Mouse (Mus musculus): ENCODE results near the gene 1500011B03Rik.

The 1500011B03Rik gene

GRCm38 (mm10) chr5:114783405-114784163, 39.7 kb downstream of the 1500011B03Rik start:
- no peak for DNase-seq (ENCODE audit: low spot score in 2 of 2)

- no peak for DNase-seq (ENCODE audit: low spot score in 2 of 2)
Measured at GRCm38 (mm10) chr5:114782991-114783390, 40.3 kb downstream of the 1500011B03Rik start.

GRCm38 (mm10) chr5:114780912-114781311, 42.4 kb downstream of the 1500011B03Rik start:
- no peak for DNase-seq (ENCODE audit: low spot score in 2 of 2)

GRCm38 (mm10) chr5:114779956-114780489, 43.2 kb downstream of the 1500011B03Rik start:
- no peak for DNase-seq (ENCODE audit: low spot score in 2 of 2)

- no peak for DNase-seq (ENCODE audit: low spot score in 2 of 2)
Measured at GRCm38 (mm10) chr5:114776174-114776573, 47.1 kb downstream of the 1500011B03Rik start.

GRCm38 (mm10) chr5:114775056-114775979, 48.0 kb downstream of the 1500011B03Rik start, which contains the start of gene Git2:
Gene Git2 (minus strand): TSS chr5:114775517.
- no peak for DNase-seq (ENCODE audit: low spot score in 2 of 2)

- DNase-seq (ENCODE audit: low spot score in 2 of 2) = peak; percentile 92 to 93
Measured at GRCm38 (mm10) chr5:114774403-114775051, 48.7 kb downstream of the 1500011B03Rik start, which contains the start of gene Ankrd13a. Gene Ankrd13a (plus strand): TSS chr5:114774677.

- peak; percentile 21 to 50 for DNase-seq (ENCODE audit: low spot score in 2 of 2)
Measured at GRCm38 (mm10) chr5:114773780-114774179, 49.5 kb downstream of the 1500011B03Rik start.

GRCm38 (mm10) chr5:114773211-114773710, 50.0 kb downstream of the 1500011B03Rik start:
- peak; percentile 95 to 96 for DNase-seq (ENCODE audit: low spot score in 2 of 2)

- DNase-seq (ENCODE audit: low spot score in 2 of 2) = peak in 1 of 2 experiments; percentile 25
Measured at GRCm38 (mm10) chr5:114772456-114773203, 50.6 kb downstream of the 1500011B03Rik start.

GRCm38 (mm10) chr5:114771796-114772195, 51.5 kb downstream of the 1500011B03Rik start:
- no peak for DNase-seq (ENCODE audit: low spot score in 2 of 2)

GRCm38 (mm10) chr5:114769786-114770185, 53.5 kb downstream of the 1500011B03Rik start:
- no peak for DNase-seq (ENCODE audit: low spot score in 2 of 2)

GRCm38 (mm10) chr5:114767185-114767584, 56.1 kb downstream of the 1500011B03Rik start:
- no peak for DNase-seq (ENCODE audit: low spot score in 2 of 2)

GRCm38 (mm10) chr5:114766686-114767085, 56.6 kb downstream of the 1500011B03Rik start:
- DNase-seq (ENCODE audit: low spot score in 2 of 2) = no peak

- DNase-seq (ENCODE audit: low spot score in 2 of 2) = no peak
Measured at GRCm38 (mm10) chr5:114764812-114765735, 58.2 kb downstream of the 1500011B03Rik start.

GRCm38 (mm10) chr5:114761980-114762379, 61.3 kb downstream of the 1500011B03Rik start:
- no peak for DNase-seq (ENCODE audit: low spot score in 2 of 2)

- no peak for DNase-seq (ENCODE audit: low spot score in 2 of 2)
Measured at GRCm38 (mm10) chr5:114759536-114760090, 63.7 kb downstream of the 1500011B03Rik start.
